Mouse (Mus musculus) lung, postnatal 0 days (tissue): ENCODE measurements around the gene Sdhb.
A peak's percentile ranks its signal among the peaks of the same experiment; 100 is the strongest.

Source experiments
- CTCF ChIP-seq: IDR thresholded peaks from 2 replicates; pipeline ENCODE4 v1.5.1; 2016; ENCODE audit warnings: antibody characterized with exemption, mild to moderate bottlenecking
- EP300 ChIP-seq: IDR thresholded peaks from 2 replicates; pipeline ENCODE4 v1.6.1; 2016; ENCODE audit warnings: antibody characterized with exemption, mild to moderate bottlenecking, control low read depth

- peak; percentile 55 for TF ChIP-seq CTCF
- no peak for TF ChIP-seq EP300
These were observed 45.0 kb downstream of the Sdhb start for GRCm38 (mm10) chr4:141005983-141006382.
